Mouse (Mus musculus) gastrocnemius, postnatal 36 days (tissue): Measurements from ENCODE around the gene Olfr850. TPM values are rescaled to one million over a fixed set of nuclear protein-coding genes. Genes with fewer than 3 reads are reported as not detected.

Experiments used
- DNase-seq, 2 experiments: peaks; one replicate each; pipeline ENCODE4 v3.0.0; 2022
- intact Hi-C: fragments of 180-260 bp; cut with DNase I; formaldehyde crosslinking; loops from one replicate; pipeline ENCODE4 v1.15.1; 2025
- long read RNA-seq, 2 experiments: library from polyadenylated mRNA; stranded (forward); transcript quantifications; one replicate each; pipeline ENCODE4 v2.0.0; 2021
- total RNA-seq, 2 experiments: library from RNA; stranded (reverse); gene quantifications; 2 replicates each; pipeline ENCODE4 v1.2.3; 2021

Olfr850 gene
- total RNA-seq, result not detected
- long read RNA-seq, experiment 1, result 0 reads
- long read RNA-seq, experiment 2, result 0 reads

DNA sequence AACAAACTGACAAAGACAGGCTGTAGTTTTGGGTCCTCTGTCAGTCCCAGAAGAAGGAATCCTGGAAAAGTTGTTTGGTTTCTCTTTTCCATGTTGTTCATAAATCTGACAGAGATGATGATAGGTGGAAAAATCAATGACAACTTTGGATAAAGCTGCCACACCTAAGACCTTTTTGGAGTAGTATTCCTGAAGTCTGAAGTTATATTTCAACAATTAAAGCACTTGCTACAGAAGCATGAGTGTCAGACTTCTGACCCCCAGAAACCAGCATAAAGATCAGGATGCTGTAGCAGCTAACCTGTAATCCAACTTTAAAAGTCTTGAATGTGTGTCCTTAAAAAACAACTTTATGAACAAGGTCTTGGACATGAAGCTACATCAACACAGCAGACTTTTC is at the start of gene Olfr850:
Gene Olfr850, minus strand, starts transcription at position 101 of the 400 bp plus-strand sequence.
- no peak for DNase-seq
- intact Hi-C loops, result no loop called here

DNA sequence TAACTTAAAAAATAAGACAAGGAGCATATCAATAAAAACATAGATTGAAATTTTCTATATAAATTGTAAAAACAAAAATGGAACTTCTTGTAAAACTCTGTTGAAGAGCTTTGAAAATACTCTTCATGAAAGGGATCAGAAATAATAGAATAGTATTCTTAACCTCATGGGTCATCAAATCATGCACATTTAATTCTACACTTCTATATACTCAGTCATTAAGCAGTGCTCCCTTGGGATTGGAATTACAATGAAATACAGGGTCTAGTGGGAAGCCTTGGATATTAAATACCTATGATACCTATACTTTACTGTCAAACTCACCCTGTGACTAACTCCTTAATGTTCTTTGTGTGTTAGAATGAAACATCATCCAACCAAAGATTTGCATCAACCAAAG is 14.9 kb upstream of the Olfr850 start, which contains the start of gene Olfr851:
Gene Olfr851, plus strand, starts transcription at position 301 of the 400 bp plus-strand sequence.
- no peak for DNase-seq
- intact Hi-C loops, result no loop called here

DNA sequence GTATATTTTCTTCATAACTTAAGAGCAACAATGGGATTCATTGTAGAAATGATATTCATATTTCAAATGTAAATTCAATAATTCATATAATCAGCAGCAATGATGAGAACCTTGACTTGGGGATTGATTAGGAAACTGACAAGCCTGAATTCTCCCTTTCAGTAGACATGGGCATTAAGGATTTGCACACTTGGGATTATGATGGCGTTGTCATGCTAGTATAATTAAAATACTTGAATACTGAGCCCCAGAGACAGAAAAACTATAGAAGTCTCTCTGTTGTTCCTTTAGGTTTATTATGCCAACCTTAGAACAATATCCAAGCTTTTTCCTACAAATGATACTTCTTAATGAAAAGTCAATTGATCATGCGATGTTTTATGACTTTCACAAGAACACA is 38.1 kb downstream of the Olfr850 start, which contains the start of gene Olfr849:
Gene Olfr849, plus strand, starts transcription at position 301 of the 400 bp plus-strand sequence.
- DNase-seq, result no peak
- intact Hi-C loops, result no loop called here

Other genes starting within 250 kb of the Olfr850 start
- gene Olfr843, start 226.3 kb downstream of the Olfr850 start, total RNA-seq, result not detected
- not detected for gene Olfr844, start 161.9 kb downstream of the Olfr850 start, total RNA-seq
- not detected for gene Olfr845, start 141.8 kb downstream of the Olfr850 start, total RNA-seq
- not detected for gene Olfr846, start 114.2 kb downstream of the Olfr850 start, total RNA-seq
- gene Olfr847, start 99.6 kb downstream of the Olfr850 start, total RNA-seq, result not detected
- gene Olfr849, start 38.0 kb downstream of the Olfr850 start, total RNA-seq, result not detected
- not detected for gene Olfr851, start 15.0 kb upstream of the Olfr850 start, total RNA-seq
- not detected for gene Olfr853, start 62.8 kb upstream of the Olfr850 start, total RNA-seq
- not detected for gene Olfr854, start 89.1 kb upstream of the Olfr850 start, total RNA-seq
- not detected for gene Olfr855, start 104.4 kb upstream of the Olfr850 start, total RNA-seq
- gene Zfp317, start 143.9 kb upstream of the Olfr850 start, total RNA-seq, result 10 to 100 TPM; 11.1 to 13.0 TPM
- not detected for gene Olfr857, start 231.2 kb upstream of the Olfr850 start, total RNA-seq